Mouse (Mus musculus): ENCODE measurements around the gene Mecom.

DNA sequence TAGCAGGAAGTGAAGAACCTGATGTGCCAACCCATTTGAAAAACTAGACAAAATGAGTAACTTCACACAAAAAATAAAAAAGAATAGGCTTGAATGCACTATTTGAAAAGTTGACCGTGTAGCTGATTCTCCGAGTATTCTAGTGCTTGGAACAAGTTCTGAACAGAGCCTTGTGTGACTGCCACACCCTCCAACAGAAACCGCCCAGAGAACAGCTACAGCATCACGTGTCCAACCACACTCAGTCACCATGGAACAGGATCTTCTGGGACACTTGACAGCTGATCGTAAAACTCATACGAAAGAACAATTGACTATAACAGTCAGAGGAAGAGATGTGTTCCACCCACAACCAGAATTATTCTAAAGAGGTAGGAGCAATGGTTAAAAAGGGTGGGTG, 215.5 kb downstream of the Mecom start:
- TF ChIP-seq CTCF (IDR thresholded peaks at IDR 0.05; ENCODE audit: control insufficient read depth, insufficient read depth, insufficient replicate concordance, low read depth, low read length) (no peak), POLR2A (IDR thresholded peaks at IDR 0.05; ENCODE audit: control insufficient read depth, low read depth, low read length) (no peak)
